Mouse (Mus musculus) embryo, embryonic 10 days (tissue): ENCODE results near the gene Mtr.

Source experiments
- DNase-seq: peaks from one replicate; pipeline ENCODE4 v3.0.0-alpha.2; 2015; ENCODE audit warnings: low spot score

Mtr gene

GRCm38 (mm10) chr13:12243991-12244390 is 13.9 kb downstream of the Mtr start:
- no peak for DNase-seq

GRCm38 (mm10) chr13:12232141-12232540 is 25.8 kb downstream of the Mtr start:
- no peak for DNase-seq

GRCm38 (mm10) chr13:12228248-12228647 is 29.7 kb downstream of the Mtr start:
- no peak for DNase-seq

- no peak for DNase-seq
These were observed 30.3 kb downstream of the Mtr start for GRCm38 (mm10) chr13:12227606-12228005.

GRCm38 (mm10) chr13:12218603-12219002 is 39.3 kb downstream of the Mtr start:
- no peak for DNase-seq

GRCm38 (mm10) chr13:12214922-12215321 is 43.0 kb downstream of the Mtr start:
- DNase-seq, result no peak

- DNase-seq, result no peak
These were observed 46.9 kb downstream of the Mtr start for GRCm38 (mm10) chr13:12211058-12211457.

- DNase-seq, result peak; percentile 80
These were observed 47.7 kb downstream of the Mtr start for GRCm38 (mm10) chr13:12210023-12210762.

GRCm38 (mm10) chr13:12200372-12200771 is 57.5 kb downstream of the Mtr start:
- no peak for DNase-seq

- DNase-seq, result no peak
These were observed 59.4 kb downstream of the Mtr start for GRCm38 (mm10) chr13:12198486-12198885.

- no peak for DNase-seq
These were observed 61.1 kb downstream of the Mtr start for GRCm38 (mm10) chr13:12196861-12197260.

- DNase-seq, result no peak
These were observed 61.9 kb downstream of the Mtr start for GRCm38 (mm10) chr13:12196012-12196411.

GRCm38 (mm10) chr13:12194942-12195662 is 62.8 kb downstream of the Mtr start:
- no peak for DNase-seq

- no peak for DNase-seq
These were observed 68.7 kb downstream of the Mtr start for GRCm38 (mm10) chr13:12189219-12189618.

GRCm38 (mm10) chr13:12188804-12189203 is 69.1 kb downstream of the Mtr start:
- no peak for DNase-seq

GRCm38 (mm10) chr13:12179481-12179880 is 78.4 kb downstream of the Mtr start:
- DNase-seq, result no peak

- no peak for DNase-seq
These were observed 81.2 kb downstream of the Mtr start for GRCm38 (mm10) chr13:12176761-12177160.

GRCm38 (mm10) chr13:12175988-12176736 is 81.8 kb downstream of the Mtr start:
- no peak for DNase-seq

GRCm38 (mm10) chr13:12167276-12167675 is 90.6 kb downstream of the Mtr start:
- no peak for DNase-seq

GRCm38 (mm10) chr13:12166386-12166785 is 91.5 kb downstream of the Mtr start:
- DNase-seq, result peak; percentile 7

- DNase-seq, result no peak
These were observed 92.4 kb downstream of the Mtr start for GRCm38 (mm10) chr13:12165461-12166058.

- no peak for DNase-seq
These were observed 95.5 kb downstream of the Mtr start for GRCm38 (mm10) chr13:12162457-12162856.
